Mouse (Mus musculus): ENCODE measurements around the gene Cuedc1. TPM values are rescaled to one million over a fixed set of nuclear protein-coding genes. Genes with fewer than 3 reads are reported as not detected.

Cuedc1 gene
- polyA plus RNA-seq, 1 experiment, result 21.9 TPM

DNA sequence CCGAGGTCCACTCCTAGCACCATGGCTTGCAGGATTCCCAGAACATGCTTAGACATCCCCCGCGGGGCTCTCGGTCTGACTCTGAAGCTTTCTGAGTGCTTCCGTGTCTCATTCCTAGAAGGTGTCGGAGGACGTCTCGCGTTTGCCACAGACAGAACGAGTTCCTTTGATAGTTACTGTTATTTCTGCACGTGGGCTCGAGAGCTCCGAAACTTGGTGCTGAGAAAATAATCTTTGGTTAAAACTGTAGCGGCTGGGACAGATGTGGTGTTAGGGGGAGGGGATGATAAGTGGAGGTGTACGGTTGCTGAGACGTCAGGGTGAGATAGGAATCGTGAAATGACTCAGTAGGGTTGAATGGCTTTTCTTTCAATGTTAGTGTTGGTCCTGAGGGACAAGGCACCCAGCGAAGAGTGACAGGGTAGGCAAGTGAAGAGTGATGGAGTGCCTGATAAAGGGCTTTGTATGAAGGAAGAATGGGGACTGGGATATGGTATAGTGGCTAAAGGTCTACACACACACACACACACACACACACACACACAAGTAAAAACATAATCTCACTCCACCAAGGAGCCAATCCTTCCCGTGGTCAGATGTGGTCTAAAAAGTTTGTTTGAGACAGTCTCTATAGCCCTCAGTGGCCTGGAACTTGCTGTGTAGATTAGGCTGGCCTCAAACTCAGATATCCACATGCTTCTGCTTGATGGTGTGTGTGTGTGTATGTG lies 5.5 kb downstream of the Cuedc1 start:
- no peaks in the 10 kb centered on the region for H3K36me3 ChIP-seq (ENCODE audit: control insufficient read depth, insufficient read depth, low read length, poor library complexity, severe bottlenecking)
- peaks cover 4% of the 10 kb centered on the region for H3K4me1 ChIP-seq (ENCODE audit: control insufficient read depth, insufficient read depth, low read length)
- no peak overlapping the region for H3K4me3 ChIP-seq (ENCODE audit: low read depth, low read length)
- no peak overlapping the region for H3K9ac ChIP-seq (ENCODE audit: low read depth, poor library complexity, severe bottlenecking)
- H3K27ac ChIP-seq (ENCODE audit: insufficient read depth, low read length), result no peak overlapping the region
- no peaks in the 10 kb centered on the region for H3K9me3 ChIP-seq (replicated peaks; ENCODE audit: control insufficient read depth, insufficient read depth, low read length, poor library complexity, severe bottlenecking)
- TF ChIP-seq CTCF (IDR thresholded peaks at IDR 0.05; ENCODE audit: low read depth, low read length) (no peak), EP300 (IDR thresholded peaks at IDR 0.05; ENCODE audit: insufficient read depth, low read depth, low read length) (no peak), POLR2A (IDR thresholded peaks at IDR 0.05; ENCODE audit: insufficient read depth, low read length) (no peak)
- H3K27me3 ChIP-seq (ENCODE audit: control insufficient read depth, insufficient read depth, low read length, poor library complexity, severe bottlenecking), result peaks cover 2% of the 10 kb centered on the region; the same call in 1 of the 2 replicates

DNA sequence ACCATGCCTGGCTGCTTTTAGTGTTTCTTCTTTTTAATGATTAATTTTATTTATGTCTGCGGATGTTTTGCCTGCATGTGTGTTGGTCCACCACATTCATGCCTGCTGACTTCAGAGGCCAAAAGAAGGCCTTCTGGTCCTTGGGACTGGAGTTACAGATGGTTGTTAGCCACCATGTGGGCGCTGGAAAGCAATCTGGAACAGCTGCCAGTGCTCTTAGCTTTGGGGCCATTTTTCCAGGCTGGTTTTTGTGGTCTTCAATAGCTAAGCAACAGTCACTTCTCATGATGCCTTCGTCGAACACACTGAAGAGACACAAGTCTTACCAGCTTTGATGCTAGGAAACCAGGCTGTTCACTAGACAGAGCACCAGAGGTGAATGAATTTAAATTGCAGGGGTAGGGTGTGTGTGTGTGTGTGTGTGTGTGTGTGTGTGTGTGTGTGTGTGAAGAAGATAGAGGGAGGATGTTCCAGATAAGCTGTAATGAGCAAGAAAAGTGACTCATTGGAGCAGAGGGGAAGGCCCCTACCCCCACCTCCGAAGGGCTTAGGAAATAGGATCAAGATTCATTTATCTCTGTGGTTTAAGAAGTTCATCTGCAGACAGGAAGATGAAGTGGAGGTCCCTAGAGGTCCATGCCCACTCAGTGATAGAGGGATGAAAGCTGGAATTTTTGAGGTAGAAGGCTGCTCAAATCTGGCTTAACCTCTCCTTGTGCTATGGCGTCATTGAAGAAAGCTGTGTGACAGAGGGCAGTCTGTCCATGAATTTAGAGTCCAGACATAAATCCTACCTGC lies 7.8 kb downstream of the Cuedc1 start:
- TF ChIP-seq POLR2A (IDR thresholded peaks at IDR 0.05; ENCODE audit: insufficient read depth, low read length), result no peak
- TF ChIP-seq EP300 (IDR thresholded peaks at IDR 0.05; ENCODE audit: insufficient read depth, low read depth, low read length), result no peak
- no peak for TF ChIP-seq CTCF (IDR thresholded peaks at IDR 0.05; ENCODE audit: low read depth, low read length)
- no peak overlapping the region for H3K27ac ChIP-seq (ENCODE audit: insufficient read depth, low read length)

GRCm38 (mm10) chr11:88106292-88106554 lies 8.4 kb downstream of the Cuedc1 start:
- Histone ChIP-seq H3K4me3 (ENCODE audit: low read depth, low read length) (no peak overlapping the region), H3K36me3 (ENCODE audit: control insufficient read depth, insufficient read depth, low read length, poor library complexity, severe bottlenecking) (no peaks in the 10 kb centered on the region), H3K4me1 (ENCODE audit: control insufficient read depth, insufficient read depth, low read length) (peaks cover 4% of the 10 kb centered on the region), H3K9me3 (replicated peaks; ENCODE audit: control insufficient read depth, insufficient read depth, low read length, poor library complexity, severe bottlenecking) (no peaks in the 10 kb centered on the region), H3K9ac (ENCODE audit: low read depth, poor library complexity, severe bottlenecking) (no peak overlapping the region), H3K27ac (ENCODE audit: insufficient read depth, low read length) (no peak overlapping the region), H3K27me3 (ENCODE audit: control insufficient read depth, insufficient read depth, low read length, poor library complexity, severe bottlenecking) (no peaks in the 10 kb centered on the region)
- TF ChIP-seq CTCF (IDR thresholded peaks at IDR 0.05; ENCODE audit: low read depth, low read length) (no peak), POLR2A (IDR thresholded peaks at IDR 0.05; ENCODE audit: insufficient read depth, low read length) (no peak), EP300 (IDR thresholded peaks at IDR 0.05; ENCODE audit: insufficient read depth, low read depth, low read length) (no peak)

More for the DNA sequence above, 7.8 kb downstream of the Cuedc1 start:
- Histone ChIP-seq H3K9ac (ENCODE audit: low read depth, poor library complexity, severe bottlenecking) (no peak overlapping the region), H3K4me1 (ENCODE audit: control insufficient read depth, insufficient read depth, low read length) (peaks cover 2% of the 10 kb centered on the region), H3K36me3 (ENCODE audit: control insufficient read depth, insufficient read depth, low read length, poor library complexity, severe bottlenecking) (no peaks in the 10 kb centered on the region), H3K4me3 (ENCODE audit: low read depth, low read length) (no peak overlapping the region), H3K27me3 (ENCODE audit: control insufficient read depth, insufficient read depth, low read length, poor library complexity, severe bottlenecking) (no peaks in the 10 kb centered on the region), H3K9me3 (replicated peaks; ENCODE audit: control insufficient read depth, insufficient read depth, low read length, poor library complexity, severe bottlenecking) (no peaks in the 10 kb centered on the region)

DNA sequence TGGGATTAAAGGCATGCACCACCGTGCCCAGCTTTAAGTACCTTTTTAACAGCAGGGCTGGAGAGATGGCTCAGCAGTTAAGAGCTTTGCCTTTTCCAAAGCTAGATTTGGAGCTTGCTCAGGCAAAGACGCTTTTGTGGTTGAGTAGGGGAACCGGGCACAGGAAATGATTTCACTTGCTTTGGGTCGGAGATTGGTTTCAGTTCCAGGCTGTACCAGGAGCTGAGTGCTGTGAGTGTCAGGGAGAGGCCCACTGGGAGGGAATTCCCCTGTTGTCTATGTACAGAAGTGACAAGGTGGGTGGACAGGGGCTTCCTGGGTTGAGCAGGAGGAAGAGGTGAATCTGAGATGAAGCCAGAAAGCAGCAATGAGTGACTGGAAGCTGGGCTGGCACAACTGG lies 9.5 kb downstream of the Cuedc1 start:
- Histone ChIP-seq H3K9me3 (replicated peaks; ENCODE audit: control insufficient read depth, insufficient read depth, low read length, poor library complexity, severe bottlenecking) (no peaks in the 10 kb centered on the region), H3K27ac (ENCODE audit: insufficient read depth, low read length) (no peak overlapping the region), H3K9ac (ENCODE audit: low read depth, poor library complexity, severe bottlenecking) (no peak overlapping the region), H3K4me1 (ENCODE audit: control insufficient read depth, insufficient read depth, low read length) (peaks cover 3% of the 10 kb centered on the region), H3K4me3 (ENCODE audit: low read depth, low read length) (no peak overlapping the region), H3K27me3 (ENCODE audit: control insufficient read depth, insufficient read depth, low read length, poor library complexity, severe bottlenecking) (no peaks in the 10 kb centered on the region), H3K36me3 (ENCODE audit: control insufficient read depth, insufficient read depth, low read length, poor library complexity, severe bottlenecking) (no peaks in the 10 kb centered on the region)
- TF ChIP-seq EP300 (IDR thresholded peaks at IDR 0.05; ENCODE audit: insufficient read depth, low read depth, low read length) (no peak), POLR2A (IDR thresholded peaks at IDR 0.05; ENCODE audit: insufficient read depth, low read length) (no peak), CTCF (IDR thresholded peaks at IDR 0.05; ENCODE audit: low read depth, low read length) (no peak)

GRCm38 (mm10) chr11:88110031-88110594 lies 12.3 kb downstream of the Cuedc1 start:
- no peaks in the 10 kb centered on the region; the same call in 1 of the 2 replicates for H3K27me3 ChIP-seq (ENCODE audit: control insufficient read depth, insufficient read depth, low read length, poor library complexity, severe bottlenecking)
- H3K4me3 ChIP-seq (ENCODE audit: low read depth, low read length), result no peak overlapping the region
- peaks cover 4% of the 10 kb centered on the region for H3K4me1 ChIP-seq (ENCODE audit: control insufficient read depth, insufficient read depth, low read length)
- no peak overlapping the region for H3K27ac ChIP-seq (ENCODE audit: insufficient read depth, low read length)
- H3K36me3 ChIP-seq (ENCODE audit: control insufficient read depth, insufficient read depth, low read length, poor library complexity, severe bottlenecking), result no peaks in the 10 kb centered on the region
- no peaks in the 10 kb centered on the region for H3K9me3 ChIP-seq (replicated peaks; ENCODE audit: control insufficient read depth, insufficient read depth, low read length, poor library complexity, severe bottlenecking)
- TF ChIP-seq POLR2A (IDR thresholded peaks at IDR 0.05; ENCODE audit: insufficient read depth, low read length) (no peak), EP300 (IDR thresholded peaks at IDR 0.05; ENCODE audit: insufficient read depth, low read depth, low read length) (no peak), CTCF (IDR thresholded peaks at IDR 0.05; ENCODE audit: low read depth, low read length) (no peak)
- no peak overlapping the region for H3K9ac ChIP-seq (ENCODE audit: low read depth, poor library complexity, severe bottlenecking)

GRCm38 (mm10) chr11:88112078-88112477 lies 14.2 kb downstream of the Cuedc1 start:
- no peak overlapping the region for H3K4me3 ChIP-seq (ENCODE audit: low read depth, low read length)
- no peak for TF ChIP-seq POLR2A (IDR thresholded peaks at IDR 0.05; ENCODE audit: insufficient read depth, low read length)
- H3K36me3 ChIP-seq (ENCODE audit: control insufficient read depth, insufficient read depth, low read length, poor library complexity, severe bottlenecking), result no peaks in the 10 kb centered on the region
- H3K4me1 ChIP-seq (ENCODE audit: control insufficient read depth, insufficient read depth, low read length), result peaks cover 5% of the 10 kb centered on the region
- no peak overlapping the region for H3K9ac ChIP-seq (ENCODE audit: low read depth, poor library complexity, severe bottlenecking)
- H3K9me3 ChIP-seq (replicated peaks; ENCODE audit: control insufficient read depth, insufficient read depth, low read length, poor library complexity, severe bottlenecking), result no peaks in the 10 kb centered on the region
- no peak overlapping the region for H3K27ac ChIP-seq (ENCODE audit: insufficient read depth, low read length)
- H3K27me3 ChIP-seq (ENCODE audit: control insufficient read depth, insufficient read depth, low read length, poor library complexity, severe bottlenecking), result no peaks in the 10 kb centered on the region; the same call in 1 of the 2 replicates
